ENCODE assay signal across 17 mouse cellular contexts in genomic region chr12:90331806-90332205, GRCm38 (mm10).
A peak's percentile ranks its signal among the peaks of the same experiment; 100 is the strongest.
DNase-seq lines count a peak whose midpoint lies in the region; ATAC-seq lines count a peak whose summit lies in the region.
"Had no signal": no experiment of that assay in that cellular context is flagged by ENCODE, and none has a peak within 500 bp of the region (broad histone marks: within the 10 kb centered on the region; RNA-seq: fewer than 3 reads in every experiment).

No protein-coding gene starts in this region.

- no peak overlapping the region for H3K4me2 ChIP-seq in kidney, embryonic 14.5 days (replicated peaks; ENCODE audit: low read depth, low read length)
- H3K4me2 ChIP-seq: forebrain, embryonic 13.5 days; heart, embryonic 12.5 days; hindbrain, embryonic 14.5 days; intestine, embryonic 15.5 days had no signal

- no peaks in the 10 kb centered on the region for H3K27me3 ChIP-seq in kidney, embryonic 14.5 days (ENCODE audit: control insufficient read depth, insufficient read depth, low read length)
- H3K27me3 ChIP-seq: forebrain, embryonic 13.5 days; heart, embryonic 12.5 days; intestine, embryonic 15.5 days had no signal

- no peak overlapping the region for H3K27ac ChIP-seq in kidney, embryonic 14.5 days (ENCODE audit: low read depth, low read length)
- H3K27ac ChIP-seq: embryonic facial prominence, embryonic 10.5 days; forebrain, embryonic 13.5 days; hindbrain, embryonic 10.5 days; hindbrain, embryonic 14.5 days; intestine, embryonic 15.5 days had no signal

- H3K4me3 ChIP-seq in kidney, embryonic 14.5 days (ENCODE audit: low read length), result no peak overlapping the region
- H3K4me3 ChIP-seq: embryonic facial prominence, embryonic 10.5 days; forebrain, embryonic 13.5 days; heart, embryonic 12.5 days; hindbrain, embryonic 10.5 days; intestine, embryonic 15.5 days had no signal

- peak; percentile 35 for DNase-seq in brain, adult 2 months (ENCODE audit: low read depth, low spot score)
- DNase-seq in cerebellum, adult 11 months, result peak; percentile 29
- DNase-seq in cerebellum, adult 8-10 months, result peak; percentile 30
- DNase-seq in cerebellum, postnatal 14 days, result peak; percentile 29 to 41
- no peak for DNase-seq in gastrocnemius, postnatal 36 days
- DNase-seq in right cerebral cortex, postnatal 36 days (ENCODE audit: low spot score in 2 of 2), result no peak
- DNase-seq: adrenal gland, postnatal 10 days; forebrain, postnatal 0 days; gastrocnemius, postnatal 14 days; kidney, adult 18-20 months had no signal

- WGBS in kidney, embryonic 14.5 days, result 94% methylated on average over 15 of the region's 15 CpGs

- ATAC-seq in kidney, embryonic 14.5 days (ENCODE audit: low FRiP score, low TSS enrichment), result no peak
- ATAC-seq: forebrain, embryonic 13.5 days; forebrain, postnatal 0 days; intestine, embryonic 15.5 days had no signal

- H3K36me3 ChIP-seq in kidney, embryonic 14.5 days (ENCODE audit: control insufficient read depth, insufficient read depth, low read length), result no peaks in the 10 kb centered on the region
- H3K36me3 ChIP-seq: embryonic facial prominence, embryonic 10.5 days; heart, embryonic 12.5 days; hindbrain, embryonic 10.5 days; intestine, embryonic 15.5 days had no signal

- H3K9ac ChIP-seq in kidney, embryonic 14.5 days (ENCODE audit: low read depth, low read length), result no peak overlapping the region
- H3K9ac ChIP-seq: forebrain, embryonic 13.5 days; forebrain, postnatal 0 days; heart, embryonic 12.5 days; hindbrain, embryonic 14.5 days; intestine, embryonic 15.5 days had no signal

- H3K9me3 ChIP-seq in kidney, embryonic 14.5 days (ENCODE audit: control insufficient read depth, low read length), result no peaks in the 10 kb centered on the region
- H3K9me3 ChIP-seq: embryonic facial prominence, embryonic 10.5 days; forebrain, embryonic 13.5 days; heart, embryonic 12.5 days; hindbrain, embryonic 10.5 days; intestine, embryonic 15.5 days had no signal

- no peaks in the 10 kb centered on the region for H3K4me1 ChIP-seq in kidney, embryonic 14.5 days (ENCODE audit: control insufficient read depth, insufficient read depth, low read length)
- H3K4me1 ChIP-seq: forebrain, embryonic 13.5 days; heart, embryonic 12.5 days; hindbrain, embryonic 10.5 days; intestine, embryonic 15.5 days had no signal

- intact Hi-C loops in gastrocnemius, postnatal 36 days (cut with DNase I), result no loop called here

Comparison
In these comparisons a context has a peak if more than half of its experiments do, and no peak if none do; other contexts are left out.
1. DNase-seq: peak in brain, adult 2 months (single experiment), cerebellum, adult 11 months (single experiment), cerebellum, adult 8-10 months (single experiment) and cerebellum, postnatal 14 days (2 of 2); none in gastrocnemius, postnatal 36 days (0 of 2) and right cerebral cortex, postnatal 36 days (0 of 2).